Mouse (Mus musculus) ES-E14 (cell line): Measurements from ENCODE around the gene Sumf1. TPM values are rescaled to one million over a fixed set of nuclear protein-coding genes. Genes with fewer than 3 reads are reported as not detected.

Experiments
- DNase-seq: peaks from one replicate; pipeline ENCODE4 v3.0.0-alpha.2; 2013; ENCODE audit warnings: low read depth, low spot score
- H3K27ac ChIP-seq: 2 replicates; pipeline ENCODE4 v1.5.1; 2012; ENCODE audit warnings: low read depth, mild to moderate bottlenecking, low read length, moderate library complexity, mixed read lengths; ENCODE audit not compliant: poor library complexity, insufficient read depth, severe bottlenecking
- H3K36me3 ChIP-seq: 2 replicates; pipeline ENCODE4 v1.6.1; 2012; ENCODE audit warnings: mild to moderate bottlenecking, low read length, moderate library complexity, mixed read lengths; ENCODE audit not compliant: control insufficient read depth, poor library complexity, insufficient read depth, severe bottlenecking
- H3K4me1 ChIP-seq, 2 experiments: fragments of 150-350 bp in 1 of 2; sonication (generic) in 1 of 2; 2 replicates each; pipeline ENCODE4 v1.6.1; 2012; ENCODE audit warnings: low read length in 2 of 2, mild to moderate bottlenecking in 1 of 2, mixed read lengths in 1 of 2; ENCODE audit not compliant: control insufficient read depth in 2 of 2, insufficient read depth in 2 of 2, poor library complexity in 1 of 2
- H3K4me3 ChIP-seq, 2 experiments: fragments of 150-350 bp in 1 of 2; sonication (generic) in 1 of 2; 2 replicates each; pipeline ENCODE4 v1.5.1; 2012; ENCODE audit warnings: low read length in 2 of 2, low read depth in 1 of 2, mild to moderate bottlenecking in 1 of 2, mixed read lengths in 1 of 2; ENCODE audit not compliant: insufficient read depth in 1 of 2, poor library complexity in 1 of 2, severe bottlenecking in 1 of 2
- H3K9ac ChIP-seq: 2 replicates; pipeline ENCODE4 v1.6.1; 2012; ENCODE audit warnings: low read depth, mild to moderate bottlenecking, low read length, mixed read lengths; ENCODE audit not compliant: poor library complexity, insufficient read depth, severe bottlenecking
- H3K9me3 ChIP-seq: fragments of 150-350 bp; sonication (generic); 2 replicates; pipeline ENCODE4 v1.6.1; 2012; ENCODE audit warnings: low read depth, mild to moderate bottlenecking, low read length; ENCODE audit not compliant: control insufficient read depth, insufficient read depth
- CHD2 ChIP-seq: IDR thresholded peaks from 2 replicates; pipeline ENCODE4 v1.6.1; 2014; ENCODE audit warnings: mild to moderate bottlenecking, low read depth, low read length, inconsistent platforms
- HCFC1 ChIP-seq: IDR thresholded peaks from 2 replicates; pipeline ENCODE4 v1.6.1; 2012; ENCODE audit warnings: low read length, inconsistent platforms, borderline replicate concordance; ENCODE audit not compliant: insufficient read depth
- MAFK ChIP-seq: IDR thresholded peaks from 2 replicates; pipeline ENCODE4 v1.6.1; 2014; ENCODE audit warnings: mild to moderate bottlenecking, low read depth, low read length, inconsistent platforms; ENCODE audit not compliant: insufficient read depth
- ZC3H11A ChIP-seq: IDR thresholded peaks from 2 replicates; pipeline ENCODE4 v1.6.1; 2012; ENCODE audit warnings: low read depth, mild to moderate bottlenecking, inconsistent platforms, low read length, borderline replicate concordance
- ZNF384 ChIP-seq: IDR thresholded peaks from 2 replicates; pipeline ENCODE4 v1.6.1; 2012; ENCODE audit warnings: low read depth, low read length, inconsistent platforms
- in situ Hi-C, 2 experiments: fragments of 600-800 bp; cut with MboI; formaldehyde crosslinking; loops; one replicate each; pipeline ENCODE4 v1.15.1; 2025; ENCODE audit warnings: low sequenced_read_pairs in 2 of 2, inconsistent platforms in 1 of 2; ENCODE audit not compliant: unreplicated experiment in 2 of 2
- total RNA-seq: library from RNA; depleted of rRNA; stranded (reverse); fragments of 300-350 nt; gene quantifications from 2 replicates; pipeline ENCODE4 v1.2.3, GENCODE M21; 2012

Sumf1 gene
- total RNA-seq, 1 experiment, result 26.5 TPM

- Histone ChIP-seq H3K36me3 (no peaks in the 10 kb centered on the region), H3K9me3 (no peaks in the 10 kb centered on the region), H3K9ac (no peak overlapping the region), H3K27ac (no peak overlapping the region), H3K4me1 (no peaks in the 10 kb centered on the region), H3K4me3 (no peak overlapping the region)
- TF ChIP-seq HCFC1, result no peak
- TF ChIP-seq ZNF384, result no peak
- TF ChIP-seq ZC3H11A, result no peak
- TF ChIP-seq MAFK, result no peak
- no peak for TF ChIP-seq CHD2
- in situ Hi-C loops, result no loop called here
- DNase-seq, result no peak
Measured at GRCm38 (mm10) chr6:108198286-108198685, 12.9 kb upstream of the Sumf1 start.

GRCm38 (mm10) chr6:108197117-108197516 is 11.7 kb upstream of the Sumf1 start:
- no peaks in the 10 kb centered on the region for H3K4me1 ChIP-seq
- no peak overlapping the region for H3K9ac ChIP-seq
- no peaks in the 10 kb centered on the region for H3K9me3 ChIP-seq
- TF ChIP-seq HCFC1 (no peak), ZNF384 (no peak), ZC3H11A (no peak), CHD2 (no peak), MAFK (no peak)
- in situ Hi-C loops, result no loop called here
- H3K27ac ChIP-seq, result no peak overlapping the region
- H3K36me3 ChIP-seq, result no peaks in the 10 kb centered on the region
- no peak for DNase-seq
- no peak overlapping the region for H3K4me3 ChIP-seq

- Histone ChIP-seq H3K4me1 (no peaks in the 10 kb centered on the region), H3K4me3 (no peak overlapping the region), H3K9me3 (no peaks in the 10 kb centered on the region), H3K27ac (no peak overlapping the region), H3K9ac (no peak overlapping the region), H3K36me3 (no peaks in the 10 kb centered on the region)
- TF ChIP-seq MAFK (no peak), ZC3H11A (no peak), ZNF384 (no peak), HCFC1 (no peak)
- in situ Hi-C loops, result no loop called here
- DNase-seq, result no peak
Measured at GRCm38 (mm10) chr6:108196665-108197064, 11.3 kb upstream of the Sumf1 start.

GRCm38 (mm10) chr6:108192632-108193031 is 7.2 kb upstream of the Sumf1 start:
- no peak for DNase-seq
- TF ChIP-seq CHD2, result no peak
- TF ChIP-seq HCFC1, result no peak
- no peak for TF ChIP-seq ZC3H11A
- TF ChIP-seq ZNF384, result no peak
- TF ChIP-seq MAFK, result no peak
- H3K9ac ChIP-seq, result no peak overlapping the region
- no peaks in the 10 kb centered on the region for H3K9me3 ChIP-seq
- no peak overlapping the region for H3K4me3 ChIP-seq
- H3K36me3 ChIP-seq, result no peaks in the 10 kb centered on the region
- H3K4me1 ChIP-seq, result no peaks in the 10 kb centered on the region
- in situ Hi-C loops, result no loop called here
- H3K27ac ChIP-seq, result no peak overlapping the region

- TF ChIP-seq ZC3H11A (no peak), HCFC1 (no peak), ZNF384 (no peak), CHD2 (no peak), MAFK (no peak)
- in situ Hi-C loops, result no loop called here
- no peak overlapping the region for H3K9ac ChIP-seq
Measured at GRCm38 (mm10) chr6:108190690-108191089, 5.3 kb upstream of the Sumf1 start.

More at GRCm38 (mm10) chr6:108190690-108191089, 5.3 kb upstream of the Sumf1 start:
- Histone ChIP-seq H3K4me3 (no peak overlapping the region), H3K36me3 (no peaks in the 10 kb centered on the region), H3K4me1 (no peaks in the 10 kb centered on the region), H3K27ac (no peak overlapping the region), H3K9me3 (no peaks in the 10 kb centered on the region)
- no peak for DNase-seq
